Mouse (Mus musculus): ENCODE data around the gene Rasgef1c. TPM values are rescaled to one million over a fixed set of nuclear protein-coding genes. Genes with fewer than 3 reads are reported as not detected.

Gene Rasgef1c
- polyA plus RNA-seq, 2 experiments: not detected

DNA sequence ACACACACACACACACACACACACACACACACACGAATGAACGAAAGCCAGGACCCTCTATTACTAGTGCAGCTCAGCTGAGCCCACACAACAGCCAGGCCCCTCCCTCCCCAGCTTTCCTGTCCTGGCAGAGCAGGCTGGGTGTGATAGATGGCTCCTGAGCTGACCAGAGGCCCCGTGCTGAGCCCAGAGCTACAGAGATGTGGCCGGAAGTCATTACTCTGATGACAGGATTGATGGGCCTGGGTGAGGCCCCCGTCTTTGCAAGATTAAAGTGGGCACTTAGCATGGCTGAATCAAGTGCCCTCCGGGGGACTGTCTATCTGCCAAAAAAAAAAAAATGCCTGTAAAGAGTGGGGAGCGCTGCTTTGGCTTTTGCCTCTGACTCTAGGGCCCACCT, 30.2 kb downstream of the Rasgef1c start:
- H3K4me3 ChIP-seq (ENCODE audit: insufficient read depth in 1 of 2, low read depth in 2 of 2, low read length in 2 of 2): no peak overlapping the region

DNA sequence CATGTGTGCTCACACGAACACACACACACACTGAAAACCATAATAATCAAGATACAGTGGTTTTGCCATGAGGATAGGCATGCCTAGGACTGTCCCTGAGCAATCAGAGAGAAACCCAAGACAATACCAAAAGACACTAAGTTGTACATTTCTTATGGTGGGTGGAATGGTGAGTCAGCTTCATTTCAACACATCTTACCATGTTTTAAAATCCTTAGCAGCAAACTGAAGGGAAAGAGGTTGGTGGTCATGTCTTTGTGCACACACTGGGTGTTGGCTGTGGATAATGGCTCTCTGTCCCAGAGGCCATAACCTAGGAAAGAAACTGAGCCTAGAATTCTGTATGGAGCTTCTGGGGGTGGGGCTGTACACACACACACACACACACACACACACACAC, 32.2 kb downstream of the Rasgef1c start:
- Histone ChIP-seq H3K4me2 (ENCODE audit: low read depth) (no peak overlapping the region), H3K9me3 (ENCODE audit: control insufficient read depth, low read length) (no peaks in the 10 kb centered on the region), H3K9ac (replicated peaks) (no peak overlapping the region), H3K27me3 (ENCODE audit: control insufficient read depth, insufficient read depth, low read length) (no peaks in the 10 kb centered on the region), H3K27ac (no peak overlapping the region), H3K36me3 (replicated peaks; ENCODE audit: control insufficient read depth, insufficient read depth, low read depth) (no peaks in the 10 kb centered on the region), H3K4me1 (replicated peaks; ENCODE audit: control insufficient read depth in 2 of 2, insufficient read depth in 2 of 2, low read length in 1 of 2) (no peaks in the 10 kb centered on the region), H3K4me3 (ENCODE audit: insufficient read depth in 1 of 2, low read depth in 2 of 2, low read length in 2 of 2) (no peak overlapping the region)
- WGBS (ENCODE audit: insufficient replicate concordance): 49% methylated on average over 1 of the region's 1 CpGs
- DNase-seq (ENCODE audit: low read depth in 3 of 3, low spot score in 3 of 3) (no peak), ATAC-seq (ENCODE audit: insufficient read depth) (no peak)
- TF ChIP-seq EP300 (IDR thresholded peaks at IDR 0.05; ENCODE audit: low read depth) (no peak), CTCF (IDR thresholded peaks at IDR 0.05; ENCODE audit: low read depth) (no peak)

More for the DNA sequence above, 30.2 kb downstream of the Rasgef1c start:
- 13% methylated on average over 7 of the region's 7 CpGs for WGBS (ENCODE audit: insufficient replicate concordance)
- no peaks in the 10 kb centered on the region for H3K36me3 ChIP-seq (replicated peaks; ENCODE audit: control insufficient read depth, insufficient read depth, low read depth)
- no peaks in the 10 kb centered on the region for H3K4me1 ChIP-seq (replicated peaks; ENCODE audit: control insufficient read depth in 2 of 2, insufficient read depth in 2 of 2, low read length in 1 of 2)
- DNase-seq (ENCODE audit: low read depth in 3 of 3, low spot score in 3 of 3) (no peak), ATAC-seq (ENCODE audit: insufficient read depth) (no peak)
- no peak overlapping the region for H3K27ac ChIP-seq
- H3K4me2 ChIP-seq (ENCODE audit: low read depth): no peak overlapping the region
- no peaks in the 10 kb centered on the region for H3K27me3 ChIP-seq (ENCODE audit: control insufficient read depth, insufficient read depth, low read length)
- H3K9me3 ChIP-seq (ENCODE audit: control insufficient read depth, low read length): no peaks in the 10 kb centered on the region
- H3K9ac ChIP-seq (replicated peaks): no peak overlapping the region
- TF ChIP-seq CTCF (IDR thresholded peaks at IDR 0.05; ENCODE audit: low read depth): no peak
- TF ChIP-seq EP300 (IDR thresholded peaks at IDR 0.05; ENCODE audit: low read depth): no peak

GRCm38 (mm10) chr11:49934322-49934721, 32.7 kb downstream of the Rasgef1c start:
- H3K27me3 ChIP-seq (ENCODE audit: control insufficient read depth, insufficient read depth, low read length): no peaks in the 10 kb centered on the region
- WGBS (ENCODE audit: insufficient replicate concordance): 66% methylated on average over 10 of the region's 10 CpGs
- H3K4me3 ChIP-seq (ENCODE audit: insufficient read depth in 1 of 2, low read depth in 2 of 2, low read length in 2 of 2): no peak overlapping the region
- no peak for TF ChIP-seq CTCF (IDR thresholded peaks at IDR 0.05; ENCODE audit: low read depth)
- no peak for TF ChIP-seq EP300 (IDR thresholded peaks at IDR 0.05; ENCODE audit: low read depth)
- H3K36me3 ChIP-seq (replicated peaks; ENCODE audit: control insufficient read depth, insufficient read depth, low read depth): no peaks in the 10 kb centered on the region
- ATAC-seq (ENCODE audit: insufficient read depth) (no peak), DNase-seq (ENCODE audit: low read depth in 3 of 3, low spot score in 3 of 3) (no peak)
- H3K4me2 ChIP-seq (ENCODE audit: low read depth): no peak overlapping the region
- H3K27ac ChIP-seq: no peak overlapping the region
- H3K4me1 ChIP-seq (replicated peaks; ENCODE audit: control insufficient read depth in 2 of 2, insufficient read depth in 2 of 2, low read length in 1 of 2): no peaks in the 10 kb centered on the region
- H3K9me3 ChIP-seq (ENCODE audit: control insufficient read depth, low read length): no peaks in the 10 kb centered on the region
- no peak overlapping the region for H3K9ac ChIP-seq (replicated peaks)

- H3K27ac ChIP-seq: no peak overlapping the region
- WGBS (ENCODE audit: insufficient replicate concordance): 60% methylated on average over 9 of the region's 9 CpGs
- no peaks in the 10 kb centered on the region for H3K36me3 ChIP-seq (replicated peaks; ENCODE audit: control insufficient read depth, insufficient read depth, low read depth)
- H3K9me3 ChIP-seq (ENCODE audit: control insufficient read depth, low read length): no peaks in the 10 kb centered on the region
- TF ChIP-seq CTCF (IDR thresholded peaks at IDR 0.05; ENCODE audit: low read depth) (no peak), EP300 (IDR thresholded peaks at IDR 0.05; ENCODE audit: low read depth) (no peak)
- DNase-seq (ENCODE audit: low read depth in 3 of 3, low spot score in 3 of 3): no peak
- H3K4me2 ChIP-seq (ENCODE audit: low read depth): no peak overlapping the region
- H3K27me3 ChIP-seq (ENCODE audit: control insufficient read depth, insufficient read depth, low read length): no peaks in the 10 kb centered on the region
- H3K9ac ChIP-seq (replicated peaks): no peak overlapping the region
- no peak overlapping the region for H3K4me3 ChIP-seq (ENCODE audit: insufficient read depth in 1 of 2, low read depth in 2 of 2, low read length in 2 of 2)
- ATAC-seq (ENCODE audit: insufficient read depth): no peak
- no peaks in the 10 kb centered on the region for H3K4me1 ChIP-seq (replicated peaks; ENCODE audit: control insufficient read depth in 2 of 2, insufficient read depth in 2 of 2, low read length in 1 of 2)
These were observed 34.8 kb downstream of the Rasgef1c start for GRCm38 (mm10) chr11:49936458-49936857.

DNA sequence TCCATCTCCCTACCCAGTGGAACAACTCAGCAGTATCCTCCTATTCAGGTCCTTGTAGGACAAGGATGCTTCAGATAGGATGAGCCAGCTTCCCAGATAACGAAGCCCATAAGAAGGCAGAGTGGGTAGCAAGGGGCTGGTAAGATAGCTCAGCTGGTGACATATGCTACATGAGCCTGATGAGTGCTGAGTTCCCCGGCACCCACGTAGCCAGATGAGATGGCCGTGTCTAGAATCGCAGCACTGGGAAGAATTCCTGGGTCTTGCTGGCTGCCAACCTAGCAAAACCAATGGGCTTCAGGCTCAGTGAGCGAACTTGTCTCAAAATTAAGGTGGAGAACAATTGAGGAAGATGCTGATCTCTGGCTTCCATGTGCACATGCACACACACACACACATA, 36.1 kb downstream of the Rasgef1c start:
- DNase-seq (ENCODE audit: low read depth in 3 of 3, low spot score in 3 of 3) (no peak), ATAC-seq (ENCODE audit: insufficient read depth) (no peak)
- no peak overlapping the region for H3K4me2 ChIP-seq (ENCODE audit: low read depth)
- no peak overlapping the region for H3K4me3 ChIP-seq (ENCODE audit: insufficient read depth in 1 of 2, low read depth in 2 of 2, low read length in 2 of 2)
- H3K4me1 ChIP-seq (replicated peaks; ENCODE audit: control insufficient read depth in 2 of 2, insufficient read depth in 2 of 2, low read length in 1 of 2): no peaks in the 10 kb centered on the region
- H3K27me3 ChIP-seq (ENCODE audit: control insufficient read depth, insufficient read depth, low read length): no peaks in the 10 kb centered on the region
- no peaks in the 10 kb centered on the region for H3K9me3 ChIP-seq (ENCODE audit: control insufficient read depth, low read length)
- no peak overlapping the region for H3K9ac ChIP-seq (replicated peaks)
- no peaks in the 10 kb centered on the region for H3K36me3 ChIP-seq (replicated peaks; ENCODE audit: control insufficient read depth, insufficient read depth, low read depth)
- 79% methylated on average over 6 of the region's 6 CpGs for WGBS (ENCODE audit: insufficient replicate concordance)
- TF ChIP-seq EP300 (IDR thresholded peaks at IDR 0.05; ENCODE audit: low read depth) (no peak), CTCF (IDR thresholded peaks at IDR 0.05; ENCODE audit: low read depth) (no peak)
- no peak overlapping the region for H3K27ac ChIP-seq

Data from liver, embryonic 14.5 days (tissue).